Mouse (Mus musculus): ENCODE data around the gene Rasd1. TPM values are rescaled to one million over a fixed set of nuclear protein-coding genes. Genes with fewer than 3 reads are reported as not detected.

The Rasd1 gene
- total and polyA plus RNA-seq, 3 experiments = 0.06 TPM; not detected in 2

- no peaks in the 10 kb centered on the region for H3K9me3 ChIP-seq (replicated peaks; ENCODE audit: insufficient read depth, low read length)
- peaks cover 29 to 45% of the 10 kb centered on the region in 2 experiments for H3K4me1 ChIP-seq (ENCODE audit: control insufficient read depth in 1 of 2, insufficient read depth in 2 of 2, low read length in 2 of 2)
- DNase-seq (ENCODE audit: low read depth, low spot score) = peak; percentile 67
- H3K9ac ChIP-seq (ENCODE audit: control insufficient read depth, low read depth, low read length, poor library complexity, severe bottlenecking) = peak overlapping the region; percentile 13
- peaks cover 0 to 35% of the 10 kb centered on the region in 2 experiments; a peak in 2 of 4 replicates for H3K36me3 ChIP-seq (ENCODE audit: control insufficient read depth in 1 of 2, insufficient read depth in 2 of 2, low read length in 2 of 2)
- H3K4me3 ChIP-seq (ENCODE audit: control insufficient read depth in 1 of 2, insufficient read depth in 1 of 2, low read depth in 2 of 2, low read length in 2 of 2) = peak overlapping the region; percentile 26 to 38; a peak in 3 of 4 replicates
- H3K27me3 ChIP-seq (ENCODE audit: control insufficient read depth in 1 of 2, insufficient read depth in 2 of 2, low read length in 2 of 2) = no peaks in the 10 kb centered on the region
- peak overlapping the region; percentile 72 for H3K27ac ChIP-seq (ENCODE audit: control insufficient read depth, low read depth, low read length)
- H3K79me2 ChIP-seq (ENCODE audit: control insufficient read depth, insufficient read depth, low read length, poor library complexity) = no peaks in the 10 kb centered on the region
- TF ChIP-seq ZNF384 (IDR thresholded peaks at IDR 0.05; ENCODE audit: low read depth, low read length) = peak; percentile 52; the same call in 1 of the 2 replicates
- TF ChIP-seq CHD2 (IDR thresholded peaks at IDR 0.05; ENCODE audit: low read length) = no peak
- no peak for TF ChIP-seq JUND (IDR thresholded peaks at IDR 0.05; ENCODE audit: low read depth, low read length)
- no peak for TF ChIP-seq GABPA (IDR thresholded peaks at IDR 0.05; ENCODE audit: low read depth, low read length)
- TF ChIP-seq MAZ (IDR thresholded peaks at IDR 0.05; ENCODE audit: low read depth, low read length) = no peak
- no peak for TF ChIP-seq MAFK (IDR thresholded peaks at IDR 0.05; ENCODE audit: borderline replicate concordance, low read depth, low read length)
- TF ChIP-seq MAX (IDR thresholded peaks at IDR 0.05; ENCODE audit: low read length) = no peak
- no peak for TF ChIP-seq POLR2AphosphoS5 (IDR thresholded peaks at IDR 0.05; ENCODE audit: borderline replicate concordance, low read depth, low read length)
- no peak for TF ChIP-seq TBP (IDR thresholded peaks at IDR 0.05; ENCODE audit: low read depth, low read length)
- TF ChIP-seq EP300 (IDR thresholded peaks at IDR 0.05; ENCODE audit: low read depth in 1 of 2, low read length in 2 of 2) = peak; percentile 93 to 94
- TF ChIP-seq POLR2A (IDR thresholded peaks at IDR 0.05; ENCODE audit: control insufficient read depth in 1 of 2, insufficient read depth in 1 of 2, low read depth in 1 of 2, low read length in 2 of 2, poor library complexity in 1 of 2) = no peak
- no peak for TF ChIP-seq NELFE (IDR thresholded peaks at IDR 0.05; ENCODE audit: low read depth, low read length)
- no peak for TF ChIP-seq MEF2A (IDR thresholded peaks at IDR 0.05; ENCODE audit: extremely low read depth, insufficient replicate concordance, low read depth, low read length, poor library complexity, severe bottlenecking)
- no peak for TF ChIP-seq KAT2A (conservative IDR thresholded peaks at IDR 0.05; ENCODE audit: low read depth, low read length)
- no peak for TF ChIP-seq ZC3H11A (IDR thresholded peaks at IDR 0.05; ENCODE audit: low read depth, low read length)
- no peak for TF ChIP-seq E2F4 (IDR thresholded peaks at IDR 0.05; ENCODE audit: borderline replicate concordance, low read depth, low read length)
- TF ChIP-seq TCF12 (IDR thresholded peaks at IDR 0.05; ENCODE audit: low read depth, low read length) = peak; percentile 95
- no peak for TF ChIP-seq USF2 (IDR thresholded peaks at IDR 0.05; ENCODE audit: borderline replicate concordance in 1 of 2, insufficient read depth in 1 of 2, low read depth in 1 of 2, low read length in 2 of 2)
- TF ChIP-seq UBTF (IDR thresholded peaks at IDR 0.05; ENCODE audit: borderline replicate concordance, insufficient read depth, low read depth, low read length) = no peak
- no peak for TF ChIP-seq CHD1 (IDR thresholded peaks at IDR 0.05; ENCODE audit: low read depth, low read length)
- TF ChIP-seq TAL1 (IDR thresholded peaks at IDR 0.05; ENCODE audit: low read length) = 0 out of 2 replicates have a peak, but pooled peaks have one; percentile 32
- no peak for TF ChIP-seq NRF1 (IDR thresholded peaks at IDR 0.05; ENCODE audit: insufficient read depth, low read depth, low read length, poor library complexity, severe bottlenecking)
- TF ChIP-seq ZMIZ1 (IDR thresholded peaks at IDR 0.05; ENCODE audit: low read depth, low read length) = no peak
- no peak for TF ChIP-seq RAD21 (IDR thresholded peaks at IDR 0.05; ENCODE audit: low read depth, low read length)
- TF ChIP-seq HCFC1 (IDR thresholded peaks at IDR 0.05; ENCODE audit: low read depth, low read length) = no peak
- TF ChIP-seq CTCF (IDR thresholded peaks at IDR 0.05 in 2 of 3, conservative IDR thresholded peaks at IDR 0.05 in 1 of 3; ENCODE audit: control insufficient read depth in 1 of 3, insufficient read depth in 1 of 3, low read depth in 2 of 3, low read length in 3 of 3, poor library complexity in 1 of 3, severe bottlenecking in 1 of 3) = no peak
- TF ChIP-seq BHLHE40 (IDR thresholded peaks at IDR 0.05; ENCODE audit: borderline replicate concordance, low read depth, low read length) = no peak
- TF ChIP-seq POLR2AphosphoS2 (IDR thresholded peaks at IDR 0.05; ENCODE audit: low read length) = no peak
- TF ChIP-seq ELF1 (IDR thresholded peaks at IDR 0.05; ENCODE audit: low read depth, low read length) = no peak
- TF ChIP-seq SIN3A (IDR thresholded peaks at IDR 0.05; ENCODE audit: low read length) = peak; percentile 22; the same call in 1 of the 2 replicates
- no peak for TF ChIP-seq SMC3 (IDR thresholded peaks at IDR 0.05; ENCODE audit: low read depth, low read length)
- TF ChIP-seq GATA1 (IDR thresholded peaks at IDR 0.05; ENCODE audit: low read depth, low read length) = peak; percentile 94
- TF ChIP-seq MYC (IDR thresholded peaks at IDR 0.05; ENCODE audit: low read depth, low read length) = no peak
- TF ChIP-seq USF1 (IDR thresholded peaks at IDR 0.05; ENCODE audit: low read depth, low read length) = no peak
- TF ChIP-seq ETS1 (IDR thresholded peaks at IDR 0.05; ENCODE audit: low read depth, low read length) = peak; percentile 79; the same call in 1 of the 2 replicates
- TF ChIP-seq ZKSCAN1 (IDR thresholded peaks at IDR 0.05; ENCODE audit: low read depth, low read length) = no peak
- TF ChIP-seq RCOR1 (IDR thresholded peaks at IDR 0.05; ENCODE audit: low read depth, low read length) = peak; percentile 84
- TF ChIP-seq MYB (IDR thresholded peaks at IDR 0.05; ENCODE audit: low read depth, low read length) = peak; percentile 80
Observed at GRCm38 (mm10) chr11:59919401-59919800, 45.3 kb downstream of the Rasd1 start.
